Mouse (Mus musculus): ENCODE results near the gene Polr2m.

Polr2m gene

GRCm38 (mm10) chr9:71467434-71467833 lies 18.3 kb downstream of the Polr2m start:
- DNase-seq (ENCODE audit: low read depth, low spot score): no peak

DNA sequence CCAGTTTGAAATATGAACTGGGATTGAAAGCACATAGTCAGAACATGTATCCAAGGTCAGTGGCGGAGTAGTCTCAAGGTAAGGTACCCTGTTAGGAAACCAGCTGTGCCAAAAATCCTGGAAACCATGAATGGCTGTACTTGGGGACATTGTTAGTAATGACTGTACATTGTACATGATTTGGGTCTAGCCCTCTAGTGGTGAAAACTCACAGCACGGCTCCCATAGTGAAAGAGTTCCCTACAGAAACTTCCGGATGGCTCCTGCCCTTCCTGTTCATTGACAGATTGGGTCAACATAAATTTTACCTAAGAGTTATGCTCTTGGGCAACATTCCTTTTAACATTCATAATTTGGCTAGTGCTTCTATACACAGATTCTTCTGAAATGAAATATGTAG lies 19.6 kb downstream of the Polr2m start:
- peak; percentile 28 for DNase-seq (ENCODE audit: low read depth, low spot score)

- DNase-seq (ENCODE audit: low read depth, low spot score): no peak
These were observed 22.6 kb downstream of the Polr2m start for GRCm38 (mm10) chr9:71463072-71463667.

- DNase-seq (ENCODE audit: low read depth, low spot score): no peak
These were observed 29.0 kb downstream of the Polr2m start for GRCm38 (mm10) chr9:71456738-71457137.

- peak; percentile 19 for DNase-seq (ENCODE audit: low read depth, low spot score)
These were observed 31.8 kb downstream of the Polr2m start for GRCm38 (mm10) chr9:71453917-71454316.

DNA sequence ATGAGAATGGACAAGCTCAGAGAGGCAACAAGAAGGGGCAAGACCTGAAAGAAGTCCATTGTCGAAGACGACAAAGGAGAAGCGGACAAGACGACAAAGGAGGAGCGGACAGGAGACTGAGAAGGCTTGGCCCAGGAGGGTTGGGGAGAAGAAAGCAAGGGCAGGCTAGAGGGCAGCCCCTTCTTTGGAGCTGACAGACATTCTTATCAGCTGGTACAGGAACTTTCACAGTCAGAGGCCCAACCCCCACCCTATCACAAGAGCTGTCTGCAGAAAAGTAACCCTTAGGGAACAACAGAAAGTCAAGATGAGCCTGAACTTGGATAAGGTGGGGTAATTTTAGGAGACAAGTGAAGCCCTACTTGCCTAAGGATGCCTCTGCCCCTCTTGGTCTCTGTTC lies 32.4 kb downstream of the Polr2m start:
- DNase-seq (ENCODE audit: low read depth, low spot score): no peak

GRCm38 (mm10) chr9:71450626-71451025 lies 35.1 kb downstream of the Polr2m start:
- no peak for DNase-seq (ENCODE audit: low read depth, low spot score)

DNA sequence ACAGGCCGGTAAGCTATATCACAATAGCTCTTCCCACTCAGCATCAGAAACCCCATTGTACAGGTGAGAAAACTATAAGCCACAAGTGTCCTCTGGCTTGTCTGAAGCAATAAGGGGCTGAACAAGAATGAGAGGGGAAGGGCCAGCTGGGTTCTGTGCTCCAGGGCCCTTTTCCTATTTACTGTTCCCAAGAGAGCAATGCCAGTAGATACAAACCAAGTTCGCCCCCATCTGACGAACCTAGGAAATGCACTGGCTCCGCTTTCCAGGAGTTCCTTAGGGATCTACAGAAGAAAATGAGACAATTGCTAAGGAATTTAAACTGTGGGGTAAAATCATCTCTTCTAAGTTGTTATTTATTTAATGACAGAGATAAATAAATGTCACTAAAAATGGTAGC lies 38.2 kb downstream of the Polr2m start:
- peak; percentile 17 for DNase-seq (ENCODE audit: low read depth, low spot score)

DNA sequence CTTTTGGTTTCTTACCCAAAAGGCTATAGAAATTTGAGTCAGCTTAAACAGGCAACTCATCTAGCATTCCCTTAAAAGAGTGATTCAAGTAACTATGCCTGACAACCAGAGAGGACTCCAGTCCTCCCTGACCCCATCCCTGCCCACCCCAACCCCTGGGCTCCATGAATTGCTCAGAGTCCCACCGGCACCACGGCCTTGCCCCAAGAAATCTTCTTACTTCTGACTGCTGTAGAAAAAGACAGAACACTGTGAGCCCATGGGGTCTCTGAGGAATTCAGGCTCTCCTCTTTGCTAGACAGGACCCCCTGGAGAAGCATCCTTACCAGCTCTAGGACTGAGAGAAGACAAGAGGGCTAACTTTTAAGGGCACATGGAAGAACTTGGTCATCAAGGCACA lies 40.4 kb downstream of the Polr2m start:
- no peak for DNase-seq (ENCODE audit: low read depth, low spot score)

DNA sequence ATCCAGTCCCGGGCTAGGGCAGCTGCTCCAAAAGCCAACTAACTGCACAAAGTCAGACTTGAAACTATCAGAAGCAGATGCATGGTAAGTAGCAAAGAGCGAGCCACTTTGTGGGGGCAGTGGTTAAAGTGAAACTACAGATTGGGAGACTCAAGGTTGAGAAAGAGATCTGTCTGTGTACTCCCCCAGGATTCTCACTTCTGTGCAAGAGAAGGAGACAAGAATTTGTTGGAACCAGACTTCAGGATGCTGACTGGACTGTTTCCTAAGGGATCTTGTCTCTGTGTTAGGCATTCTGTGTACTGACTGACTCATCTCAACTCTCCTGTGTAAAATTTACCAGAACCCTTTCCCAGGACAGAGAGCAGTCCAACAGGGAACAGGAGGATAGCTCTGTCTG lies 47.6 kb downstream of the Polr2m start:
- DNase-seq (ENCODE audit: low read depth, low spot score): no peak

Measured in A20 (cell line).